Mouse (Mus musculus) stomach, postnatal 0 days (tissue): ENCODE measurements at regions not wholly inside any gene's neighbourhood (a gene's known extent, or its start where the extent isn't known, plus 50 kb on each side); places are given as distances from the start of the nearest gene placed in this dataset.

ENCODE experiments used
- CTCF ChIP-seq: IDR thresholded peaks from 2 replicates; pipeline ENCODE4 v1.5.1; 2016; ENCODE audit warnings: antibody characterized with exemption, low read depth, mild to moderate bottlenecking, moderate library complexity
- EP300 ChIP-seq: optimal IDR thresholded peaks from 2 replicates; pipeline ENCODE3; 2016; ENCODE audit warnings: antibody characterized with exemption

DNA sequence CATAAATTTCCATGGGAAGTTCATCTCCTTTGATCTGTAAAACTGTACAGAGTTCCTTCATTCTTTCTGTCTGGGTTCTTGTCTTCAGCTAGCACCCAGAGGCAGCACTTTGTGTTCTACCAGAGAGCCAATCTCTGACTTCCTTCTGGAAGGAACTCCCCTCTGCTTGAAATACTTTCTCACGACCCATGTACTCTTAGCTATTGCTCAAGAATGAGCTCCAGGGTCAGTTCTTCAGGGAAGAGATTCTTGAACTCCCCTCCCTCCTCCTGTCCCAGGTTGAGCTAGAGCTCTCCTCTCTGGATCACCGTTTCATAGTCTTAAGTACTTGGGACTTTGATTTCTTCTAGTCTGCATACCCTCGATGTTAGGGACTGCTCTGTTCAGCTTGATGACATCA is 311.8 kb downstream of the Foxo1 start:
- TF ChIP-seq CTCF: no peak
- TF ChIP-seq EP300: no peak
